Mouse (Mus musculus) embryo, embryonic 9.5 days (tissue): ENCODE measurements around the gene Cops3.

Experiments used
- DNase-seq: peaks from one replicate; pipeline ENCODE4 v3.0.0-alpha.2; 2017; ENCODE audit errors: extremely low spot score

Gene Cops3

DNA sequence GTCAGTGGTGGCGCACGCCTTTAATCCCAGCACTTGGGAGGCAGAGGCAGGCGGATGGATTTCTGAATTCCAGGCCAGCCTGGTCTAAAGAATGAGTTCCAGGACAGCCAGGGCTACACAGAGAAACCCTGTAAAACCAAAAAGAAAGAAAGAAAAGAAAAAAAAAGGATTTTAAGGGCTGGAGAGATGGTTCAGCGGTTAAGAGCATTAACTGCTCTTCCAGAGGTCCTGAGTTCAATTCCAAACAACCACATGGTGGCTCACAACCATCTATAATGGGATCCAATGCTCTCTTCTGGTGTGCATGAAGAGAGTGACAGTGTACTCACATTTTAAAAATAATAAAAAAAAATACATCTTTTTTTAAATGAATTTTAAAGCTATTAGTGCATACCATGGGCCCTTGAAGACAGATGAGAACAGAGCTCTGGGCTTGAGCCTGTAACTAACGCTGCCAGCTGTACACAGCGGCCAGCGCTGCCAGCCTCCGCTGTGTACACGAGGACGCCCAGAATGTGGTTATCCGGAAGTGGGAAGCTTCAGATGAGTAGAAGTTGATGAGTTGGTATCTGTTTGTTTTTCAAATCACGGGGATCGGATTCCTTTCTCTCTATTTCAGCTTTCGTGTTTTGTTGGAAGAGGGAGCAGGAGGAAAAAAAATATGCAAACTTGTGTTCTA is 29.0 kb downstream of the Cops3 start:
- no peak for DNase-seq

DNA sequence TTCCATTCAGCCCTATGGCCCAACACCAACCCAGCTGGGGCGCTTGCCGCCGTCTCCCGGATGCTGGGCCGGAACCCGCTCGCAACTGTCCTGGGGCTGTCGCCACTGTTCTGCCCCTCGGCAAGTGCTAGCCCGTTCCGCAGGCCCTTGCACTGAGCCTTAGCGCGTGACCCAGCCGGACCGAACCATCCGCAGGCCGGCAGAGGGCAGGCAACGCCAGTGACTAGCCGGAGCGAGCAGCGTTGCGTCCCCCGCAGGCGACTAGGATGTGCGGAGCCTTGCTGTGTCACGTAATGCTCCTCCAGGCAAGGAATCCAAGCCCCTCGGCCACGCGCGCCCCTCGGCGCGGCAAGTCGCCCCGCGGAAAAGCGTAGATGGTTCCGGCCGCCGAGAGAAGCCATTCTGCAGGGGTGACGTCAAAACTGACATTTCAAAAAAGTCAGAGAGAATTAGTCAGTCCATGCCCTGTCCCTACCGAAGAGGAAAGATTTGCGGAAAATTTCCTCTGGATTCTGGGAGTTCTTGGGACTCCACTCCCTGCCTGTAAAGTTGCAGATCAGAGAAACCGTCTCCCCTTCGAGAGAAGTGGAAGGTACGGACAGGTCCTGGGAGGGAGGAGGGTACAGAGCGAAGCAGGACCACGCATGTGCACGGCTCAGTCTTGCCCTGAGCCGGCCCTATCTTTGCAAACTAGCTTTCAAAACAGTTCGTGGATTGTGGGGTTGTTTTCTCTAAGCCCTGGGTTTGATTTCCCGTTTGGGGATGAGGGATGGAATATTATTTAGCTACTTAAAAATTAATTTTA is 29.8 kb downstream of the Cops3 start, which contains the start of gene Flcn:
Flcn (minus strand) TSS at position 347 of the 805 bp plus-strand sequence.
- peak; percentile 92 for DNase-seq

DNA sequence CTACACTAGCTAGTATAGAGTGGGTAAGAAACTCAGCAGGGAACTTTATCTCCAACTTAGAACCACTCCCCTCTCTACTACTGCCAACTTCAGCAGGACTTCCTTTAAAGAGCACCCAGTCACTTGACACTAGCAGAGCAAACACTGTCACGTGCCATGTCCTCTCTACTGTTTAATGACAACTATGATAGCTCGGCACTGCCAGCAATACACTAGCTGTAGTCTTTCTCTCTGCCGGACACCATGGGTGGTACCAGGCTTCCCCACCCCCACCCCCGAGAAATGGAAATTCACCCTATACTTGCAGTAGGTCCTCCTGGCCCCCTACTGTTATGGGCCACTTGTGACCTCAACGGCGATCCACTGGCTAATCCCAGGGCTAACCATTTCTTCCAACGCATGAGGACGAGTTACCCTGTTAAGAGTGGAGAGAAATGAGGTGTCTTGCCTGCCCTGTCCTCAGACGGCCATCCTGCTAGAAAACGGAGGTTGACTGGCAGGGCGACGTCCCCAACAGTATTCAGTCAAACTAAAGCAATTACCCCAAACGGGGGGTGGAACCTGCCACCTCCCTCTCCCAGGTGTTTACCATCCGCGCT is 30.5 kb downstream of the Cops3 start:
- no peak for DNase-seq

DNA sequence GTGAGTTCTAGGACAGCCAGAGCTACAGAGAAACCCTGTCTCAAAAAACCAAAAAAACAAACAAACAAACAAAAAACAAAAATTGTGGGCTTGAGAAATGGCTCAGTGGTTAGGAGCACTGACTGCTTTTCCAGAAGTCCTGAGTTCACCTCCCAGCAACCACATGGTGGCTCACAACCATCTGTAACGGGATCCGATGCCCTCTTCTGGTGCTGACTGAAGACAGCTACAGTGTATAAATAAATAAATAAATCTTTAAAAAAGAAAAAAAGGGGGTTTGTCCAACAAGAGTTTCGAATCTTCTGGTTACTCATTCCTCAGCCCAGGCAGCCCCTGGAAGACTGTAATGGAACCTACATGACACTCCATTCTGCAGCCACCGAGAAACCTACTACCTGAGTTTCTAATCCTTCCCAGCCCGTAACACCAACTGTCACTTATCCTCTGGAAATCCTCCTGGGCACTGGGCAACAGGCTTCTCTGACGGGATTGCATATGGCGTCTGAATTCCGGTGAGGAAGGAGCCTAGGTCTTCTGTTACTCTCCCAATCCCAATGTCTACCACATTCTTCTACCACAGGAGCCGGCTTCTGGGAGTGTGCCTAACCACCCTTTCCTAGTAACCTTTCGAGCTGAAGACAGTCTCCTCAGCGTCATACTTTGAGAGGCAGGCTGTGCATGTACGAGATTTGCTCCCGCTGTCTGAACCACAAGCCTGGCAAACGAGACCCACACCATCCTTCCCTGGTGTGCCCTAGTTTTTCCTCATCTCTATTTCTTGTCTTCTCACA is 31.3 kb downstream of the Cops3 start:
- DNase-seq, result no peak

DNA sequence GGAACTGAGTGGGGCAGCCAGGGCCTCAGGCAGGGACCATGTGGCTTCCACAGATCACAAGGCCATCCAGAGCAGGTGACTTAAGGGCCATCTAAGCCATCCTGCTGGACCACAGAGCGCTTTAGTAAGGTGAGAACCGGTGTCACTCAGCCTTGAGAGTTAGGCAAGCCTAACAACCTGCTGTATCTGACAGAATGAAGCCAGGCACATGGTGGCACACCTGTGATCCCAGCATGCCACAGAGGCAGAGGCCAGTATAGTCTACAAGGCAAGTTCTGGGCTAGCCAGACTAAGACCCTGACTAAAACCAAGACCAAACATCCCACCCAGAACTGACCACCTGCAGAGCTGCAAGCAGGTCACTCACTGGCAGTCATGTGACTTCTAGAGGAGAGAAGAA is 34.0 kb downstream of the Cops3 start:
- no peak for DNase-seq

DNA sequence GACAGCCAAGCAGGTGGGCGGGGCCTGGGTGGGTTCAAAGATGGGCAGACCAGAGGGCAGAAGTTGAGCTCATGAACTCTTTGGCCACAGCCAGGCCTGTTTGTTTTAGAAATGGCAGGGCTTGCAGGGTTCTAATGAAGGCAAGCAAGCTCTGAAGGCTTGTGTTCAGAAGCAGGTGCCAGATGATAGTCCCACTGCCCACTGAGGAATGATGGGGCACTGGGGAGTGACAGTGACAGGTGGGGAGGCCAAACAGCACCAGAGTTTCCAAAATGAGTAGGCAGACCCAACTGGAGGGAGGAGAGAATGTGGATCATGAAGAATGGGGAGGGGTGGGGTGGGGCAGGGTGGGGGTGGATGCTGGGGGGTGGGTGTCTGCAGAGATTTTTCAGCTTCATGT is 34.4 kb downstream of the Cops3 start:
- no peak for DNase-seq

DNA sequence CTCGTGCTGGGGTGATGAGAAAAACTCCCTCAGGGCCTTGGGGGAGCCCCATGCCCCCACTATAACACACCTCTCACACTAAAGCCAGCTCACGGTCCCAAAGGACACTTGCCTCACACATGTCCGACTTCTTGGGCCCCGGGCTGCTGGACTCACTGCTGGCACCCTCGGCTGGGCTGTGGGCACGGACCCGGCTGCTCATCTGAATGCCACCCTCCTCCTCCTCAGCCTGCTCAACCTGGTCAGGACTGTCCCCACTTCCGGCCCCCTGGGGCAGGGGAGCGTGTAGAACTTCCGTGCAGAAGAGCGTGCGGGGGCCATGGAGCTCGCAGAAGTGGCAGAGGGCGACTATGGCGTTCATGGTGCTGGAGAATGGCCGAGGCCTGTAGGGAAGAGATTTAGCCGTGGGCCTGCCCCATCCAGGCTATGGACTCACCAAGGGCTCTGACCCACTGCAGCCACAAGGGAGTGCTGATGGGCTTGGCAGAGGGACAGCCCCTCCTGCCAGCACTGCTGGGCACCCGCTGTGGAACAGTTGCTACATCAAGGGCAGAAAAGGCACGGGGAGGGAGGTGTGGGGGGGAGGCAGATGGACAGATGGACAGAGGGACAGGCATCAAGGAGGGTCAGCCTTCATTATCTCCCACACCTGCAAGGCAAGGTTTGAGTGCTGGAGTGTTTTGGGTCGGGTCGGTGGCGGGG is 35.1 kb downstream of the Cops3 start:
- DNase-seq, result no peak

DNA sequence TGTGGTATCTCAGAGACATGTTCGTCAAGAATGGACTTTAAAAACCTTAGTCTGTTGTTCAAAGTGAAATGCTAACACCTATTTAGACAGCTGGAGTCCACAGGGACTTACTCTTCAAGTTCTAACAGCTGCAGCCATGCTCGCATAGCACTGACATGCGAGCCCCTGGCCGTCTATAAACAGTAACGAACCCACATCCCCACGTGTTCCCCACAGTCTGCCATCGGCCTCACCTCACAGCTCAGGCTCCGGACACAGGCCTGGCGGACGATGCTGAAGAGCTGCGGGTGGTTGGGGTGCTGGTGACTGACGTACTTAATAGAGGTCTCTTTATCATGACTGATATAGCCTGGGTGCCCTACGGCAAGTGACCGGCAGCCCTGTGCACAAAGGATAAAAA is 36.1 kb downstream of the Cops3 start:
- no peak for DNase-seq

DNA sequence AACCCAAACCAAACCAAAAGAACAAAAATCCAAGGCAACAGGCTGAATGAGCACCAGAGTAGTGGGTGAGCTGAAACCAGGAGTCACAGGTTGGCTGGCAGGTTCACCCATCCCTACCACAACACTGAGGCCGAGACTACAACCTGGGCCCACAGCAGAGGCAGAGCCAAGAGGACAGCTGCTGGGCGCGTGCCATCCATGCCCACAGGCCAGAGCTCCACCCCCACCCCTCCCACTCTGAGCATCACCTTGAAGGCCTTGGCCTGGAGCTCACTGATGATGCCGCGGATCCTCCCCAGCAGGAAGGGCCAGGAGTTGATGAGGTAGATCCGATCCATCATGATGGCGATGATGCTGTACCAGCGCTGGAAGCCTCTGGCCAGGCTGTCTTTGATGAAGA is 37.8 kb downstream of the Cops3 start:
- DNase-seq, result no peak

DNA sequence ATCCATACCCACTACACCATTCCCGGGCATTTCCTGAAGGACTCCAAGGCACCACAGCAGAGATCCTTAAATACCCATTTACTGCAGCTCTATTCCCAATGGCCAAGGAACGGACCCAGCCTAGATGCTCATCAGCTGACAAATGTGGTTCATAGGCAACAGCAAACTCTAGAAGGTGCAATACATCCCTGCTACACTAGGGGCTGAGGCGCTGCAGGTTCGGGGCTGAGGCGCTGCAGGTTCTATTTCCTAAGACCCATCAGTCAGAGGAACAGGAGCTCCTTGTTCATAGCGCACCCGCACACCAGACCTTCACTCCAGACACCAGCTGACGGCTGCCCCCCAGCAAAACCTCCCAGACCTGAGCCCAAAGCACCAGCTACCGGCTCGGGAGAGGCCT is 39.2 kb downstream of the Cops3 start:
- no peak for DNase-seq

DNA sequence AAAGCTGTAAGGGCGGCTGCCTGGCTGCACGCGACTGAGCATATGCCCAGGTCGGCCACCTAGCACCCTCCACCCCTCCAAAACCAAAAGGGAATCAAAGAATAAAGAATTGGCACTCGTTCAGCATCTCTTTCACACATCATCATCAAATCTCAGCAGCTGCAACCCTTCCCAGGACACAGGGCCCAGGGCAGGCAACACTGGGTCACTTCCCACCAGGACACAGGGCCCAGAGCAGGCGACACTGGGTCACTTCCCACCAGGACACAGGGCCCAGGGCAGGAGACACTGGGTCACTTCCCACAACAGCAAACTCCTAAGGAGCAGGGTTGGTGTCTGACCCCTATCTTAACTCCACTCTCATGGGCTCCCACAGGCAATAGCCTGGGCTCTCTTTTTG is 46.2 kb downstream of the Cops3 start:
- DNase-seq, result no peak

DNA sequence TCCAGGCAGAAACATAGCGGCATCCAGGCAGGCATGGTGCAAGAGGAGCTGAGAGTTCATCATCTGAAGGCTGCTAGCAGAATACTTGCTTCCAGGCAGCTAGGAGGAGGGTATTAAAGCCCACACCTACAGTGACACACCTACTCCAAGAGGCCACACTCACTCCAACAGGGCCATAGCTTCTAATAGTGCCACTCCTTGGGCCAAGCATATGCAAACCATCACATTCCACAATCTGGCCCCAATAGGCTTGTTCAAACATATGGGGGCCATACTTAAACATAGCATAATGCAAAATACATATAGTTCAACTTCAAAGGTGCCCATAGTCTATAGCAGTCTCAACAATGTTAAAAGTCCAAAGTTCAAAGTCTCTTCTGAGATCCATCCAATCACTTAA is 50.3 kb downstream of the Cops3 start:
- DNase-seq, result no peak

DNA sequence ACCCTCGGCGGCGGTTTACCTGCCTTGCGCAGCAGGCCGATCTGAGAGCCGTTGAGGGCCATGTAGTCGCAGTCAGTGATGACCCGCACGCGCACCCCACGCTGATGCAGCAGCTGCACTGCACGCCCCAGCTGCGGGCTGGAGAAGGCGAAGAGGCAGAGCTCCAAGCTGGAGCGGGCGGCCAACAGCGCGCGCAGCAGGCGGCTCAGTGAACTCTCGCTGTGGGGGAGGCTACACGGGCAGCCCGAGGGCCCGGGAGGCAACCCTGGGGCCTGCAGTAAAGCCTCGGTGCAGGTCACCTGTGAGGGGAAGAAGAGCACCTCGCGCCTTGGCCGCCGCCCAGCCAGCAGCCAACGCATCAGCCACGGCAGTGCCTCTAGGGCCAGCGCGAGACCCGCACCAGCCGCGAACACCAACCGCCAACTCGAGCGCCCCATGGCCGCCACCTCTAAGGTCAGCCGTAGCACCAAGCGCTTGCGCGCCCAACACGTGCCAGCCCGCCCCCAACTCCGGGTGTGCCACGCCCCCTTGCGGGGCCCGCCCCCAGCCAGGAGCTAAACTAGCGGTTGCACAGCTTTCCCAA is 52.3 kb downstream of the Cops3 start, which contains the start of gene Pld6:
Pld6 (minus strand) TSS at position 447 of the 583 bp plus-strand sequence.
- peak; percentile 80 for DNase-seq

DNA sequence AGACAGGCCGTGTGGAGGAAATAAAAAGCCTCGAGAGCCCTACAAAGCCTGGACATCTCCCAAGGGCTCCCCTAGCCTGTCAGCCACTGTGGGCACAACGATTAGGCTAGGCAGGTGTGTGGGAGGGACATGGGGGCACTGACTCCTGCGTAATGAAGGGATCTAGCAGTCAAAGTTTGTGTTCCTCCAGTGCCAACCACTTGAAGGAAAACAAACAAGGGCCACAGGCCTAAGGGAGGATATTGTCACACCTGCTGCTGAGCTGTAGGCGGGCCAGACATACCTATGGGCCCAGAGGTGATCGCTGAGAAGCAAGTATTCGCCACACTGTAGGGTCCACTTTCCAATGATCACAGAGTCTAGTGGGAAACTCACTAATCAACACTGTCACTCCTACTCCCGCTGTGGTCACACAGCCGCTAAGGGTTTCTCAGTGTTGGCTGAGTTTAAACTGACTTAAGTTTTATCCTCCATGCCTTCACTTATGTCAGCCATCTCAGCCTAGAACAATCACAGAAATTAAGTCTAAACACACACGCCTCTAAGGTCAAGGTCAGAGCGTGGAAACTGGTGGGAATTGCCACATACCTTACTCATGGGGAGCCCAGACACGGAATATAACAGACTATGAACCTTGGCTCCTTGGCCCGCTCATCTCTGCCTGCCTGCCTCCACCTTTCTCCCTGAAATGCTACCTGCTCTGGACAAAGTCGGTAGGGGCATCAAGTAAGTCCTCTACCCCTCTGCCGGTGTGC is 53.0 kb downstream of the Cops3 start:
- no peak for DNase-seq

DNA sequence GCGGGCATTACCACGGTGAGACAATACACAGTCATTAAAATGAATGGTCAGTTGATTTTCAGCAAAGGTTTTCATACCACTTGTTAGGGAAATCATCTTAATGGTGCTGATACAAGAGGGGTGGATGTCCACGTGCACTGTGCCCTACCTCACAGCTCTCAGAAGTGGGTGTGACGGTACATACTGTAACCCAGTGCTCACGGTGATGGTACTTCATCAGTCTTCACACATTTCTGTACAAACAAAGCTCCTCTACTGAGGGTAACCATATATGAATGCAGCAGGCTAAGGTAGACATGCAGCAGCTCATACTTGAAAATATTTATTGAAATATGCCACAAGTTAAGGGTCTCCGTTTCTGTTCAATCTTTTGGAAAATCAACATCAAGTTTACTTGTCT is 56.0 kb downstream of the Cops3 start:
- DNase-seq, result no peak

DNA sequence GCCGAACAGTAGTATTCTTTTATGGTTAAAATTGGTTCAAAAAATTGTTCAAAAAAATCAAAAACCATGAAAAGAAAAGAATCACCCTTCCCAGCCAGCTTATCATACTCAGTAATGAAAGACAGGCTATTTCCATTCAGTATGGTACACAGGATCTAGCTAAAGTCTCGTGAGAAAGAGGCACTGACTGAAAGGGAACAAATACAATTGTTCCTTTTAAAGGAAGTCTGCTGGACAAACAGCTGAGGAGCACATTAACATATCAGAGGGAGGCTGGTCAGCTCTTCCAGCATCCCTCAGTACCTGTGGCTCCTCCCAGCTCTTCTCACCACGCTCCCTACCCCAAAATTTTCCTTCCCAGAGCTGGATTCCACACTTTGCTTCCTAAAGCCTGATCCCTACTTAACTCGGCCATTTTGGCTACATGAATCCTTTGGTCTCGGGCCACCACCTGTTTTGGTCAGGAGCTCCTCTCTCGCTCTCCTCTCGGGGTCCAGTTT is 57.5 kb downstream of the Cops3 start:
- DNase-seq, result no peak

DNA sequence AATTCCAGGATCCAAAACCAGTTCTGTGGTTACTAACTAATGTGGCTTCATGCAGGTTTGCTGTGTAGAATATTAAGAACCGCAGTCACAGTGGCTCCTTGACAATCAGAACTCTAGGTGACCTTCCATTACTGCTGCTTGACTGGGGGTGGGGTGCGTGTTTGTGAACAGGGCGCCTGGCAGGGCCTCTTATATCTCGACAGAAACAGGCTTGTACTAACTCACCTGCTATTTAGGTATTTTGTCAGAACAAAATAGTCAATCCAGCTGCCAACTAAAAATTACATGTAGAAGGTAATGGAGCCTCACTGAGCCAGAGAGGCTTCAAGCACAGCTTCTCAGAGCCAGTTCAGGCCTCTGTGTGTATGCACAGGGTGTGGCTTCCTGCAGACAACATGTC is 59.4 kb downstream of the Cops3 start:
- no peak for DNase-seq

DNA sequence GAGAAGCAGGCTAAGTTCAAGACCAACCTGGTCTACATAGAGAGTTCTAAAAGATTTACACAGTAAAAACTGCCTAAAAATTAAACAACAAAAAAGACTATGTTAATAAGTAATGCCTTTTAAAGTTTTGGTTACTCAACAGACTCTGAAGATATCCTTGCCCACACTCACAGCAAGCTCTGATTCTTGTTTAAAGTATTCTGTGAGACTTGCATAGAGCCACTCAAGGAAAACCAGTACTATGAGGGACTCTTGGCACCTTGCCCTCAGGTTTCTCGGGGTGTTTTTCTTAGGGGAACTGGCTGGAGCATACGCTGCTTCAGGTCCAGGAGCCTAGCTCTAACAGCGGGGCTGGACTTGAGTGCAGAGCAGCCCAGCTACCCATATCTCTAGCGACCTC is 60.2 kb downstream of the Cops3 start:
- DNase-seq, result no peak

DNA sequence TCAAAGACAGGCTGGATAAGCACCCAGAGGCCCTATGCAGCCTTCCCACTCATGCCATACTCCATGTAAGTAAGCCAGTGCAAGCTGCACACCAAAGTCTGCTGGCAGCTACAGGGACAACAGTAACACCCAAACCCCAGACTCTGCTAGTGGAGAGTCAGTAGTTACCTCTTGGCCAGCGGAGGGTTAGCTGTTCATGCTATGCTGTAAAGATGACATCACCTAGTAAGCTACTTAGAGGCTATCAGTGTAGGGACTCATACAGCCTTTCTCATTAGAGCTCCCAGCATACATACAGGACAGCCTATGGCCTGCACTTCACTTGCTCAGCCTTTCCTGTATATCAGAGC is 60.8 kb downstream of the Cops3 start:
- DNase-seq, result no peak

DNA sequence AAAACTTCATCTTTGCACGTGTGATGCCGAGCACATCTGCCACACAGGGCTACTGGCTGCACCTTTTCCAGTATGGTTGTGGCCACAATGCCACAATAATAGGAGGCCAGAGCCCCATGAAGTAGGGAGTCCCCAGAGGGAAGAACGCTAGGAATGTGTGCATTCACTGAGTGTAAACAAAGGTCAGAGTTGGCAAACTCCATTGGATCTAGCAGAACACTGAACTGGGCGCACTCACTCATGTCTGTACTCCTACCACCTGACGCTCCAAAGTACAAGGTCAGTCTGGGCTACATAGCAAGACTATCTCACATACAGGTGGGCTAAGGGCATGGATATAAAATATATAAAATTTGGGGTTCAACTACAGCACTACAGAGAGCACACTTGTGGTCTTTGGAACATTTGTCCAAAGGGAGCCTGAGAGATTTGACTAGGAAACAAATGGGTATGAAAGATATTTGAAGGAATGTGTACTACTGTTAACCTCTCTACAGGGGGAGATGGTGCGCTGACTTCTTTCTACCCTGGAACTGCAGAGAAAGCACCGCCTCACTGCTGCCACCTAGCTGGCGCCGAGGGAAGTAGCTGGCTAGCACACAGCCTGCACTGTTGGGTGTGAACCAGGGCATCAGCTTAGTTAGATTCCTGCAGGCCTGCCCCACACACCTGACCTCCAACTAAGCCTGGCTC is 61.3 kb downstream of the Cops3 start:
- peak; percentile 75 for DNase-seq
